Mouse (Mus musculus) heart, adult 18-20 months (tissue): Measurements from ENCODE around the gene Gm10031. TPM values are rescaled to one million over a fixed set of nuclear protein-coding genes. Genes with fewer than 3 reads are reported as not detected.

Experiments used
- DNase-seq, 2 experiments: peaks; one replicate each; pipeline ENCODE4 v3.0.0; 2021 to 2022; ENCODE audit warnings: mixed read lengths in 1 of 2
- total RNA-seq, 2 experiments: library from RNA; stranded (reverse); gene quantifications; 2 replicates each; pipeline ENCODE4 v1.2.3; 2021

The Gm10031 gene
- total RNA-seq, 2 experiments from 2014 or later = 47.2 to 51.9 TPM

DNA sequence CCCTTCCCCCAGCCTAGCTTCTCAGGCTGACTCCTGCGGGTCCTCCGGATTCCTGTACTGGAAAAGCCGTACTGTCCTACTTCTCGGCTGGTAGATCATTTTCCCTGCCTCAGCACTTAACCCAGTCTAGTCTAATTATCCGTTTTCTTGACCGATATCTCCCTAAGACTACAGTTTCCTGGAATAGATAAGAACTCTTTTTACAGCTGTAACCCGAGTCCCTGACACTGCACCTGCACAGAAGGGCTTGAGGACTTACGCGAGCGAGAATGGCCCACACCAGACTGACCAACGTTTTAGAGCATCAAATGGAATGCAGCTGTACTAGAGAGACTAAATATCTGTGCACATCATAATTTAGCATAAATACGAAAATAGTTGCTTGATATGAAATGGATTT is 20.2 kb downstream of the Gm10031 start:
- no peak for DNase-seq

DNA sequence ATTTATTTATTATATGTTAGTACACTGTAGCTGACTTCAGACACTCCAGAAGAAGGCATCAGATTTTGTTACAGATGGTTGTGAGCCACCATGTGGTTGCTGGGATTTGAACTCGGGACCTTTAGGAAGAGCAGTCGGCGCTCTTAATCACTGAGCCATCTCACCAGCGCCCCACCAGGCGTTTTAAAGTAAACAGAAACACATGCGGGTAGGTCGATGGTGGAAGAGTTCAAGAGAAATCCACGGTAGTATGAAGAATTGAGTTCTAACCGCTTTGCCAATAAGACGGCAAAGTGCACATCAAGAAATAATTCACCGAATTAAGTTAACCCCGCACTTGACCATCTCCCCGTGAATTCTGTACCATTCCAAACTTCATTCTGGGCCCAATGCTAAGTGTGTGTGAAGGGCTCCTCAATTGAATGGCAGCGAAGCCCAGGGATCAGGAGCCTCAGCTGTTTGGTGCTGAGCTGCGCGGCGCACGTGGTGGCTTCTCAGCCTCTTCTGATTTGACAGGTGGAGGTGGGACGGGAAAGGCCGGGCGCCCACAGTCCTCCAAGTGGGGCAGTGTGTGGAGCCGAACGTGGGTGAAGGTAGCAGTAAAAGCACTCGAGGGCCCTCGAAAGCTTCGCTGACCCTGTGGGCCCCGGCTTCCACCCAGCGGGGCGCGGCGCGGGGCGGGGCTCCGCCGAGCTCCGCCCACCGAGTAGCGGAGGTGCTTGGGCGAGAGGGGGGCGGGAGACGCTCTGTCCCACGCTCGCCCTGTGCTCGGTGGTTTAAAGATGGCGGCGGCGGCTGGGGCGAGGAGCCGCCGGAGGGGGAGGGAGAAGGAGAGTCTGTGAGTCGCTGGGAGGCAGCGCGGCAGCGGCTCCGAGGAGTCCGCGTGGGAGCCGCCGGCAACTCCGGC is 34.5 kb downstream of the Gm10031 start, which contains the start of gene Abl2:
Gene Abl2, plus strand, starts transcription at position 763 of the 907 bp plus-strand sequence.
- DNase-seq = peak; percentile 89 to 92

DNA sequence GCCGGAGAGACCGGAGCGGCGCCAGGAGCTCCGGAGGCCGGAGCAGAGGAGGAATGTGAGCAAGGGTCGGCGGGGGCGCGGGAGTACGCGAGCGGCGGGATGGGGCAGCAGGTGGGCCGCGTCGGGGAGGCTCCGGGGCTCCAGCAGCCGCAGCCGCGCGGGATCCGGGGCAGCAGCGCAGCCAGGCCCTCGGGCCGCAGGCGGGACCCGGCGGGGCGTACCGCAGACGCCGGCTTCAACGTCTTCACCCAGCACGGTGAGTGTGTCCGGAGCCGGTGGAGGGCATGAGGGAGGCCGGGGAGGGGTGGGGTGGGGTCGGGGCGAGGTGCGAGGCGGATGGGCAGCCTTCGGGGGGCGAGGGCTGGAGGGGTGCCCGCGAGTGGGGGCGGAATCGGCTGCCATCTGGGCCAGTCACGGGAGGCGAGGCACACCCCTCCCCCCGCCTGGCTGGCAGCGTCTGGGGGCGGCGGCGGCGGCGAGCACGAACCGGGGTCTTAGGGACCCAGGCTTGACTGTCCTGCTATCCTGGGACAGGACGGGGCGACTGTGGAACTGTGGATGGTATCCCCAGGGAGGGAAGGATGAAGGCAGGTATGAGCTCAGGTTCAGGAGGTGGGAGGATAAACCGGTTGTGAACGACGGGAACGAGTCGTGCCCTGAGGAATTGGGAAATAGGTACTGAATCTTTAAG is 35.3 kb downstream of the Gm10031 start:
- DNase-seq = peak; percentile 48 to 54

DNA sequence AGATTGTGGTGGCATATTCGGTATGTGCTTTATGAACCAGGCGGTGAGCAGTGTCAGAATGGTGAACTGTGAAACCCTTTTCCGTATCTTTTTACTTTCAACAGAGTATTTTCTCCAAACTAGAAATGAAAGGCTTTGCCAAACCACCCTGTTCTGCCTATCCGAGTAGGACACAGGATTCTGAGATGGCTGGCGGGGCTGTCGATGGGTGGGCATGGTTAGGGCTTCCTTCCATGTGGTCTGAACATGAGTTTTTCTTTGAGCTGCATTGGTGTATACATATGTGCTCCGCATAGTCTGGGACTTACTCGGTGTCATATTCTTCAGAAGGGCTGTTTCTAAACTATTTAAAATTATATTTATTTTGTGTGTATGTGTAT is 35.8 kb downstream of the Gm10031 start:
- DNase-seq = no peak

DNA sequence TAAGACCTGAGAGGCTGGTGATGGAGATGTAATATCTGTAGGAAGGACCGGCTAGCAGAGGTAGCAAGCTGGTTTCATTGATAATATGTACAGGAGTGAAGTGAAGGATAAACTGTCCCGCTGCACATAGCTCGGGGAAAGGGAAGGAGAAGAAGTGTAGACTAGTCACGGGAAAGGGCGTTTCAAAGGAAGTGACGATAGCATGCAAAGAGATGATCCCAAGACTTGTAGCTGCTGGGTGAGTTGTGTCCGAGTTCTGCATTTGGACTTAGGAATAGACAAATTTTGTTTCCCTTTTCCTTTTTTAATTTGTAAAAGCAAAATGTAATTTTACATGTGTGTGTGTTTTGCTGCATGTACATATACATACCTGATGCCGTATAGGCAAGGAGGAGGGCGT is 36.7 kb downstream of the Gm10031 start:
- DNase-seq = peak in 1 of 2 experiments; percentile 23

DNA sequence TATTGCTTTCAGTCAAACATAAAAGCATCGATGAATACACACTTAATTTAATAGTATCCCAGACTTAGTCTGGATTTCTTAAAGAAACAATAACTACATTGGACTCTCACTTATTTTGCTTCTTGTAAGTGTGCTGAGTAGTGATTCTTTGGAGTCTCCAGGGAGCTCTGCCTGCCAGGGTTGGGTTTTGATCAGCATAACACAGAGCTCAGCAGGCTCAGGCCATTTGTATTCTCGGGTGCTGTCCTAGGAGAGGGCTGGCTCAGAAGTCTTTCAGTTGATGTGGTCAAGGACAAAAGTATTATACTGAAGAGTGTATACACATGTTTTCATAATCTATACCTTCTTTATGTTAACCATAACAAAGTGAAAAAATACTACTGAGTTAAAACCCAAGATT is 41.5 kb downstream of the Gm10031 start:
- no peak for DNase-seq

DNA sequence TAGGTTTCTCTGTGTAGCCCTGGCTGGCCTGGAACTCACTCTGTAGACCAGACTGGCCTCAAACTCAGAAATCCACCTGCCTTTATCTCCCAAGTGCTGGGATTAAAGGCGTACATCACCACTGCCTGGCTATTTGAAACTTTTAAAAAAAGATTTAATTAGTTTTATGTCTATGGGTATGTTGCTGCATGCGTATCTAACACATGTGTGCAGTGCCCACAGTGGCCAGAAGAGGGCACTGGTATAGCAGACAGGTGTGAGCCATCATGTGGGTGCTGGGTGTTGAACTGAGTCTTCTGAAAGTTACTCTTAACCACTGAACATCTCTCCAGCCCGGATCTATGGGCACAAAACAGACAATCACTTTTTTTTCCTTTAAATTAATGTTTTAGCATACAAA is 42.3 kb downstream of the Gm10031 start:
- no peak for DNase-seq

DNA sequence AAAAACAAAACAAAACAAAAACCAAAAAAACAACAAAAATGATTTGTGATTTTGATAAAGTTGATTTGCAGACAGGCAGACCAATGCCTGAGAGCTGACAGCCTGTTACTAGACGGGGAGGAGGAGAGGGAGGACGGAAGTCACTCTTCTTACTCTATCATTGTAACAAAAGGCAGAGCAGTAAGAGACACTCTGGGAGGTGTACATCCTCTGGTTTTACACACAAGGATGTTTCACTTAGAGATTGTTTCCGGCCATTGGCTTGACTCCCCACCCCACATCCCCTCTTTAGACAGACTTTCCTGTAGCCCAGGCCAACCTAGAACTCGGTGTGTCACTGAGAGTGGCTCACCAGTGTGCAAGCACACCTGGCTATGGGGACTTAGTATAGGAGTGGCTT is 45.8 kb downstream of the Gm10031 start:
- no peak for DNase-seq

DNA sequence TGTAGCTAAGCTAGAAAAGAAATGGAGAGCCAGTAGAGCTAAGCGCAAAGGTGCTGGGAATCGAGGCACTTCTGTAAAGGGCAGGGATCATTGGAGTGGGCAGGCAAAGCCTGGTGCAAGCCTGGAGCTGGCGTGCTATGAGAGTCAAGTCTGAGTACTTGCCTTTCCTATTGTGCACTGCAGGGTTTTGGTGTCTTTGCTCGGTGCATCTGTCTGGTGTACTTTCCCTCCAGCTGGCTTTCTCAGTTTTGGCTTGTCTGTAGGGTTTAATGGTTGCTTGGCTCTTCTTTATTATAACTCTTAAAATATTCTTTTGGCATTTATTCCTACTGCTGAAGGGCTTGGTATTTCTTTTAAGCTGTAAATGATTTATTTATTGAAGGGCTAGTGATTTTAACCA is 49.1 kb downstream of the Gm10031 start:
- DNase-seq = no peak

Other genes starting within 250 kb of the Gm10031 start
- not detected for gene Tdrd5, start 220.3 kb upstream of the Gm10031 start, total RNA-seq
- under 1 TPM in 1 of 2 experiments, not detected in 1; 0.08 TPM for gene Nphs2, start 213.3 kb upstream of the Gm10031 start, total RNA-seq
- 100 to 1,000 TPM; 401 to 433 TPM for gene Gm2000, start 158.0 kb upstream of the Gm10031 start, total RNA-seq
- not detected for gene Axdnd1, start 102.9 kb upstream of the Gm10031 start, total RNA-seq
- gene Soat1, start 49.7 kb upstream of the Gm10031 start, total RNA-seq = 10 to 100 TPM in 1 of 2 experiments, 1 to 10 TPM in 1; 8.2 to 11.9 TPM
- 10 to 100 TPM; 24.4 to 26.1 TPM for gene Abl2, start 34.8 kb downstream of the Gm10031 start, total RNA-seq
- 1 to 10 TPM; 9.2 to 9.9 TPM for gene Tor3a, start 150.3 kb downstream of the Gm10031 start, total RNA-seq
- gene Fam20b, start 195.1 kb downstream of the Gm10031 start, total RNA-seq = 10 to 100 TPM; 59.9 to 61.3 TPM